Mouse (Mus musculus) mouse trophoblast stem cell (cell line): Measurements from ENCODE around the gene 6030468B19Rik.
"Not testable (repeated sequence)": the region's sequence is repeated elsewhere in the genome, so short reads cannot be mapped to it uniquely, and the experiment has no call there.

Experiments used
- in situ Hi-C, 2 experiments: fragments of 300-500 bp; cut with MseI, MboI; formaldehyde crosslinking; loops; 2 replicates in 1 of 2; 3 replicates in 1 of 2; pipeline ENCODE4 v1.15.1; 2025

The 6030468B19Rik gene

DNA sequence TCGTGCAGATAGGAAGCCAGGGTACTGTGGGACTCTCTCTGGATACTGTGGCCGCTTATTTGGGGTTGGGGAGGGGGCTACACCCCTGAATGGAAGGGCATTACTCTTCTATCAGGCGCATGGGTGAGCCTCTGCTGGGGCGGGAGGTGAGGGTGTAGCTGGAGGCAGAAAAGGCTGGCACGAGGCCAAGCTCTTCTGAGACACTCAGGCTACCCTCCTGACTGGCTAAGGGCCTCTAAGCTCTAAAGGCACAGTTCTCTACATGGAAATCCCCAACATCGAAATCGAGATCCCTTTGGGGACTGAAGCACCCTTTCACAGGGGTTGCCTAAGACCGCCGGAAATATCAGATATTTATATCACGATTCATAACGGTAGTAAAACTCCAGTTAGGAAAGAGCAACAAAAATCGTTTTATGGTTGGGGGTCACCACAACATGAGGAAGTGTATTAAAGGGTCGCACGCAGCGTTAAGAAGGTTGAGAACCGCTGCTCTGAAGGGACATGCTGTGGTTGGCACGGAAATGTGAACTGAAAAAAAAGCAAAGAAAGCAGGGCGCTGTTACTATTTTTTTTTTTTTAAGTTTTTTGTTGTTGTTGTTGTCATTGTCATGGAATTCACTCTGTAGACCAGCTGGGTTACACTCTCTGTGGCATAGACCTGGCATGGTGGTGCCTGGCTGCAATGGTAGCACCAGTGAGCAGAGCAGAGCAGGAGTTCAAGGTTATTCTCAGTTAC, 30.9 kb downstream of the 6030468B19Rik start:
- in situ Hi-C loops = no loop called here

DNA sequence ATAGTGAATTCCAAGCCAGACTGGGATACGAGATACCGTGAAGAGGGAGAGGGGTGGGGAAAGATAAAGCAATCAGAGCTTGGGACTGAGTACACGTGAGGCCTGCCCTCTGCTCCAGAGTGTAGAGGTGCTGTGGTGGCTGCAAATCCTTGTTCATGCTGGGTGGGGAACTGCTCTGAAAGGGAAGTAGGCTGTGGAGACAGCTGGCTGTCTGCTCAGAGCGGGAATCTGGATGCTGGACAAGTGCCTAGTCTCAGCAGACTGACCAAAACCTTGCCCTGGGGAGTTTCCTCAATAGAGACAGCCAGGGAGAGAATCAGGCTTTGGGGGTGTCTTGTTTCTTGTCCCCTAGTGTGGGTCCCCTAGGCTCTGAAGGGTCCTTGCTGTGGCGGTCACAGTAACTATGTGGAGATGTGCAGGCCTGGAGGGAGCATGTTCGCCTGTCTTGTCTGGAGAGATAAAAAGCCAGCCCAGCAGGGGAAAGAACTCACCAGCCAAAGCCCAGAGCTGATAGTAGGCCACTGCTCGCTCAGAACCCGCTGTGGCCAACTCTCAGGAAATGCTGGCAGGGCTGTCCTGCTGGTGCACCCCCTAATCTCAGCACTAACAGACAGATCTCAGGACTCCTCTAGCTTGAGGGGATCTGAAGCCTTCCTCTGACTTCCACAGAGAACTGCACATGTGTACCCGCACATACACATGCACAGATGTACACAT, 31.6 kb downstream of the 6030468B19Rik start:
- in situ Hi-C loops = no loop called here

DNA sequence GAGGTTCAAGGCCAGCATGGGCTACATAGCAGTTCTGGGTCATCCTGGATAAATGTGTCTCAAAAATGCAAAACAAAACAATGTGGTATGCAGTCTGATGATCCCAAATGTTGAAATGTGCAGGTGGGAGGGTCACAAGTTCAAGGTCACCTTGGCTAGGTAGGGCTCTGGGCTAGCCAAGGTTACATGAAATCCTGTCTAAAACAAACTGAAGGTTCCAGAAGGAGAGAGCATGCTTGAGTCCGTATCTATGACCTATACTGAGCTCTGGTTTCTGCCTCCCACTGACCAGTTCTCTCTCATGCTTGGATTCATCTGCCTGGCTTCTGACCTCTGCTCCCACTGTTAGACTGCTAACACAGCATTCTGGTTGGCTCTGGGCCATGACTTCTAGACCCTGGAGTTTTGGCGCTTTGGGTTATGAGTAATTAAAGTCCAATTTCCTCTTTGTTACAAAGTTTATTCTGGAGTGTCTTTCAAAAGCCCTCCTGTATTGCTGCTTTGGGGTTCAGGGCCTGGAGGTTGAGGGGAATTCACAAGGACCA, 32.3 kb downstream of the 6030468B19Rik start:
- in situ Hi-C loops = no loop called here

DNA sequence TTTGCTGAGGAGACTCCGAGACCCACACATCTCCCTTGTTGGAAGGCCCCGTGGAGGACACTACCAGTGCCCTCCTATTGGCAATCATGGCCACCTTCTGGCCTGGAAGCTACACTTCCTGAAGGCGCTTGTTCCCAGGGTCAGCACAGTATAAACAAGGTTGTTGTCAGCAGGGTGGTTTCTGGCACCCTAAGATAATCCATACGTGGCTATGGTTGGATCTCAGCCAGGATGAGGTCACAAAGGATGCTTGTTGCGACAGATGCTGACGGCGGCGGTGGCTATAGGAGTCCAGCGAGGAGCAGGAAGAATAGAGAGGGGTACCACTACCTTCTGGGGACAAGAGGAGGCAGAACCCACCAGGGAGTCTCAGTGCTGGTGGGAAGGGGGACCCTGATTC, 32.9 kb downstream of the 6030468B19Rik start:
- in situ Hi-C loops = no loop called here

- in situ Hi-C loops = no loop called here
These were observed 34.9 kb downstream of the 6030468B19Rik start for GRCm38 (mm10) chr11:117832086-117832969.

DNA sequence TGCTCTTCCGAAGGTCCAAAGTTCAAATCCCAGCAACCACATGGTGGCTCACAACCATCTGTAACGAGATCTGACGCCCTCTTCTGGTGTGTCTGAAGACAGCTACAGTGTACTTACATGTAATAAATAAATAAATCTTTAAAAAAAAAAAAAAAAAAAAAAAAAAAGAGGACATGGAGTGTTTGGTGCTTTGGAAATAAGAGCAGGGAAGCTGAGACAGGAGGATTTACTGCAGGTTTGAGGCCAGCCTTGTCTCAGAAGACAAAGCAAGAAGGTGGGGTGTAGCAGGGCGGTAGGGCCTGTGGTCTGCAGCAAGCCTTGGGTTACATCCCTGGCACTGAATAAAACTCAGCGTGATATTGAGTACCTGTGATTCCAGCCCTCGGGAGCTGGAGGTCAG, 36.0 kb downstream of the 6030468B19Rik start:
- in situ Hi-C loops = not testable (repeated sequence)

DNA sequence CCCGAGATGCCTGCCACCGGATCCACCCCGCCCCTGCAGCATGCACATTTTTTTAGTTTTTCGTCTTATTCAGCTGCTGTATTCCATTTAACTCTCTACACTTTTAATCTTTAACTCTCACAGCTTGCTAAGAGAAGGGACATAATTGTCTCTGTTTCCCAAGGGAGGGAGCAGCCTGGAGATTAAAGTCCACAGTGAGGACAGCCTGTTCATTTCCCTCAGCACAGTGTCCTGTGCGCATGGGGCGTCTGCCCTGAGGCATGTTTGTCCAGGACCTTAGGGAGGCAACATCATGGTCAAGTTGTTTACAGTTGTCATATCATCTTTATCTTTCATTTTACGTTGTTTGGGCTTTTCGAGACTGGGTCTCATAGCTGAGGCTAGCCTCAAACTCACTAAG, 36.6 kb downstream of the 6030468B19Rik start:
- in situ Hi-C loops = no loop called here

DNA sequence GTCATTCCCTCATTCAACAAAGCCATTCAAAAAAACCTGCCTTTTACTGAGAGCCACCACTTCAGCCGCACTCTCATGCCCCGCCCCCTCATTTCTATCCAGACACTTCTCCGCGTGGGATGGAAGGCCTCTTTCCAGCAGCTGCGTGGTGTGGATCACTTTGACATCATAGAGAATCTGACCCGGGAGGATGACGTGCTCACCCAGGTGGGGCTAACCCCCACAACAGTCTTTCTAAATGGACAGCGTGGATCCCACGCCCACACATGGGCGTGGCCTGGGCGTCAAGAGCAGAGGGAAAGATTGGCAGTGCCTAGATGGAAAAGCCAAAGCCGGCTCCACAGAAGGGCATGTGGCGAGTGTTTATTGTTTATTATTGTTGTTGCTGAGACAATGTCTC, 38.8 kb downstream of the 6030468B19Rik start:
- in situ Hi-C loops = no loop called here

DNA sequence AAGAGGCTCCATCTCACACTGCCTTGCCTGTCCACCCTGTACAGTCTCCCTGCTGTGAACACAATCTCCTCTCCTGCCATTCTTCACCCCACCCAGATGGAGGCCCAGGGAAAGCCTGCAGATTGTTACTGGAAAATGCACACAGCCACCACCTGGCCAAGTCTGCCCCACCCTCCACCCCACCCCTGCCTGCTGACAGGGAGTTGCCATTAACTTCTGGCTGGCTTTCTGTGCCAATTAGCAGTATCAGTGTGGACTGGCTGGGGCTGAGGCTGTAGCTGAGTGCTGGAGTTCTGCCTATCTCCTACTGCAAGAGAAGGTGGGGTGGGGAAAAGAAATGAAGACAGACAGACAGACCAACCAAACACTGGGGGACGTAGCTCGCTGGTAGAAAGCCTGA, 41.1 kb downstream of the 6030468B19Rik start:
- in situ Hi-C loops = no loop called here

- in situ Hi-C loops = no loop called here
These were observed 41.6 kb downstream of the 6030468B19Rik start for GRCm38 (mm10) chr11:117839021-117839420.

GRCm38 (mm10) chr11:117840910-117841309, 43.5 kb downstream of the 6030468B19Rik start:
- in situ Hi-C loops = no loop called here

DNA sequence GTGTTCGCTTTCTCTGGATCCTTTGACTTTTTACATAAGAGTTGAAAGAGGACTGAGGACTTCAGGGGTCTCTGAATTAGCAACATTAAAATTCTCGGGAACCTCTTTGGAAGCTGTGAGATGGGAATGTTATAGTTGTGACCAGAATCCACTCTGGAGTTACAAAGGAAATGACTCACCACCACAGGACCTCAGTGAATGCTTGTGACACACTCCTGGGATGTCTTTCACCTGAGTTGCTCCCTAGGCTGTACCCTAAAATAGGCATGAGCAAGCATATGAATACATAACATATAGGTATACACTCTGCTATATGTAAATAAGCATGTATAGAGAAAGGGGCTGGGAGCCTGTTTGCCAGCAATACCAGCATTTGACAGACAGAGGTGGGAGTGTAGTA, 46.0 kb downstream of the 6030468B19Rik start:
- in situ Hi-C loops = no loop called here

GRCm38 (mm10) chr11:117844997-117845396, 47.5 kb downstream of the 6030468B19Rik start:
- in situ Hi-C loops = no loop called here

DNA sequence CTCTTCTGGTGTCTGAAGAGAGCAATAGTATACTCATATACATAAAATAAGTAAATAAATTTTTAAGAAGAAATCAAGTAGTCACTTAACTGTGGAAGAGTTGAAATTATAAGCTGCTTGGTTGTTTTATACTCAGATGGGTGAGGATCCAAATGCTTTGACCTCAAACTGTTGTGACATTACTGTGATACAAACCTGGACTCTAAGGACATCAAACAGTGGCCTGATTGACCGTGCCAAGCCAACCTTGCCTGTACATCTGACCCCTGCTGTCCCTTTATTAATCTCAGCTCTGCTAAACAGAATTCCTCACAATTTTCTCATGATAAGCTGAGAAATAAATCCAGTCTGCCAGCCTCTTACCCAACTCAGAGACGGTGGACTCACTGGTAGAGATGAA, 48.2 kb downstream of the 6030468B19Rik start:
- in situ Hi-C loops = no loop called here

- in situ Hi-C loops = no loop called here
These were observed 49.2 kb downstream of the 6030468B19Rik start for GRCm38 (mm10) chr11:117846640-117847039.

GRCm38 (mm10) chr11:117847593-117848215, 50.2 kb downstream of the 6030468B19Rik start:
- in situ Hi-C loops = no loop called here

DNA sequence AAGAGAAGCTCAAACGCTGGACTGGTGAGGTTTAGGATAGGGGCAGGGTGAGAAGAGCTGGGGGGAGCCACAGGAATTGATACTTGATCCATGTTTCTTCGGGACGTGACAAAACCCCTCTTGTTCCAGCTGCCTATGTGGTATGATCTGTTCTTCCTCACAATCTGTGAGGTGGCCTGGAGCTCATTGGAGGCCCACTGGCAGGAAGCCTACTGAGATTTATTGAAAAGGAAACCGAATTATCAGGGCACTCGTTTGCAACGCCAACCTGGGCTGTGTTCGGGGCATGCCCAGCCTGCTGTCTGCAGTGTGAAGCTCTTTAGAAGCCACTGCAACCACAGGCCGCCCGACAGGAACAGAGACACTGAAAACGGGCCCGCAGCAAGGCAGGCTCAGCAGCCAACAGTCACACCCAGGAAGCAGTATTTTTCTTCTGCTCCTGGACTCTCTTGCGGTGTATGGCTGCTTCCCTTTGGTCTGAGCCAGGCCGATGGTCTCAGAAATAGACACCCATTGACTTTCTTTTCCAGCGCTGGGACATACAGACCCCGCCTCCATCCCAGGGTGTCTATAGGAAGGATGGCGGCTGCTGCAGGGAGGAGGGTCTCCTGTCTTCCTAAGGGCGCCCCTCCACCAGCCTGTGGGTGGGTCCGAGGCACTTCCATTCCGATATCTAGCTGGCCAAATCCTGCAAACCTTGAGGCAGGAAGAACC, 51.0 kb downstream of the 6030468B19Rik start:
- in situ Hi-C loops = no loop called here

- in situ Hi-C loops = no loop called here
These were observed 51.7 kb downstream of the 6030468B19Rik start, which contains the start of gene Birc5 for GRCm38 (mm10) chr11:117848985-117849671. Birc5 (plus strand) TSS chr11:117849251.

- in situ Hi-C loops = no loop called here
These were observed 55.4 kb downstream of the 6030468B19Rik start for GRCm38 (mm10) chr11:117852875-117853274.

- in situ Hi-C loops = no loop called here
These were observed 56.8 kb downstream of the 6030468B19Rik start for GRCm38 (mm10) chr11:117854241-117854640.
